Mouse (Mus musculus): ENCODE measurements around the gene Timp3.
A peak's percentile ranks its signal among the peaks of the same experiment; 100 is the strongest.

The Timp3 gene

GRCm38 (mm10) chr10:86300293-86301116, at the start of gene Timp3:
Timp3 (plus strand) TSS chr10:86300372.
- DNase-seq, result no peak

DNA sequence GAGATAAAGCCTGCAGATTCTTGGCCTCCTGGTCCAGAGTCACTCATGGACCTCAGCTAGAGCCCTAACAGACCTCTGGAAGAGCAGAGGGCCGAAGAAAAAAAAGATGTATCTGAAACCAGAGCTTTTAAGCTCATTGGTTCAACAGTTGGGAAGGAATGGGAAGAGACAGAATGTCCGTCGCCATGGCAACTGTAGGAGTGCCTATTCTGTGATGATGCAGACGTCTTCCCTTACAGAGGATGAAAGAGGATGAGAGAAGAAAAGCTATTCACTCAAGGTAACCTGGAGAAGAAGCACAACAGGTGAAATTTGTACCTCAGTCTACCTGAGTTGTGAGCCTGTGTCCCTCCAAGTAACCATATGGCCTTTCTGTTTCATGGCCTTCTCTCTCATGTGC, 44.0 kb upstream of the Timp3 start:
- no peak for DNase-seq

DNA sequence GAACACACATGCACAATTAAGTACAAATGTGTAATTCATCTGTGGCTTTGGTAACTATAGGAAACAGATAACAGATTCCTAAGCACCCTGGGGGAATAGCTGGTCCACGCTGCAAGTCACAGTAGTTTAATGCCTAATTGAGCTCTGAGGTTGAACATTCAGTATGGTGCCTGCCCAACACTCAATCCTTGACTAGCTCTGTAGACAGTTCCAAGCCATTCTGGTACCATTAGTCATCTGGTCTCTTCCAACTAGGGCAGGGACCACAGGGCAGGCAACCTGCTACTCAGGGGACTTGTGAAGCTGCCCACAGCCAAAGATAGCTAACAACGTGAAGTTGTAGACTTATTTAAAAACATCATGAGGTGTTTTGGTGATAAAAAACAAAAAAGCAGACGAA, 43.1 kb upstream of the Timp3 start:
- DNase-seq, result no peak

DNA sequence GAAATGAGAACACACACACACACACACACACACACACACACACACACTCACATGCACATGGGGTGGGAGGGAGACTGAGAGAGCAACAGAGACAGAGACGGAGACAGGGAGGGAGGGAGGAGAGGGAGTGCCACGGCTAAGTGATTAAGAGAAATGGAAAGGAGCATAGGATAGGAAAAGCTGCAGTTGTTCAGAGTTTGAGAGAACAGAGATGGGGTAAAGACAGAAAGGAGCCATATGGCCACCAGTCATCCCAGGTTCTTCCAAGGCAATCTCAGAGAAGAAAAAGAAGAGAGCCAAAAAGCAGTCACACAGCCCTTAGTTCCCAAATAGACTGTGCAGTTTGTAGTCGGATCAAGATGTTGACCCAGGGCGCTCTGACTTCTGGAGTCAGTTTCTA, 42.1 kb upstream of the Timp3 start:
- no peak for DNase-seq

DNA sequence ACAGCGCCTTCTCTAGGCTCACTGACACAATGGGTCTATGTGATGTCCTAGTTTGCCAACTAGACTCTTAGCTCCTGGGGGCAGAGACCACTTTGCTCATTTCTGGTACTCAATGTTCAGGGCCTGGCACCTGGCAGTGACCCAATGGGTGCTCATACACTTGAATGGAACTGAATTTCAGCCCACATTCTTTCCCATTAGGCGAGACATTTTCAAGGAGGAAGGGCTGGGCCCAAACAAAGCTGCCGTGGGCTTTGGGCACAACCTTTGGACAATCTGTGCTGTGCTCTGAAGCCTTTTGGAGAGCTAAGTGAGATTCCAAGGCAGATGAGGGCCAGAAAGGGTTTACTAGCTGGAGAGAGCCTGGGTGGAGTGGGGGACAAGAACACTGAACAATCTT, 41.2 kb upstream of the Timp3 start:
- DNase-seq, result no peak

DNA sequence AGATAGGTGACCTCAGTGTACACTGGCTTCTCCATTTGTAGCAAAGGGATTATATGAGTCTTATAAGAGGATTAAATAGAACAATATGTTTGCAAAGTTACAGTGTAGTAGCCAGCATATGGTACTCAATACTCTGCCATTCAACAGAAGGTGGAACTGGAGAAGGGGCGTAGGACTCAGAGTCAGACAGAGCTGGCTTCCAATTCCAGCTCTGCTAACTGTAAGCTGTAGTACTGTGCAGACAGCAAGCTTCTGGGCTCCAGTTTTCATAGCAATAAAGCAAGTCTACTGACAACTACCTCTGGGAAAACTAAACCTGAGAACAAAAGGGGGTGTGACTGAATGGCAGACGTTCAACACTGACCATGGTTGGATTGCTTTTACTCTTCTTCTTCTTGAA, 38.4 kb upstream of the Timp3 start:
- DNase-seq, result no peak

- DNase-seq, result no peak
Observed at GRCm38 (mm10) chr10:86264618-86265017, 35.6 kb upstream of the Timp3 start.

DNA sequence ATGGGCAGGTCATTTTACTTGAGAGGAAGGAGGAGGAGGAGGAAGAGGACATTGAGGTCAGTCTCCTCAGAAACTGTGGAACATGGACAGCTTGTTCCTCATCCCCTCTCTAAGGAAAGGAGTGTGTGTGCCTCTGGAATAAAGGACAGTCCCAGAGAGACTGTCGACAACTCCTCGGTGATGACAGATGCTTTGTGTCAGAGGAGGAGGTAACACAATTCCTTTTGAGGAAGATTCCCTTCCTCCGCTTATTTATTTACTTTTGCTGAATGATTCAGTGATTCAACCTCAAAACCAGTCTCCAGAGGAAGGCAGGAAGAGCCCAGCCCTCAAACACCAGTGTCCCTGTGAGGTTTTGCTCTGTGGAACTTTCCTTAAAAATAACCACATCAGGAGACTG, 29.9 kb upstream of the Timp3 start:
- no peak for DNase-seq

DNA sequence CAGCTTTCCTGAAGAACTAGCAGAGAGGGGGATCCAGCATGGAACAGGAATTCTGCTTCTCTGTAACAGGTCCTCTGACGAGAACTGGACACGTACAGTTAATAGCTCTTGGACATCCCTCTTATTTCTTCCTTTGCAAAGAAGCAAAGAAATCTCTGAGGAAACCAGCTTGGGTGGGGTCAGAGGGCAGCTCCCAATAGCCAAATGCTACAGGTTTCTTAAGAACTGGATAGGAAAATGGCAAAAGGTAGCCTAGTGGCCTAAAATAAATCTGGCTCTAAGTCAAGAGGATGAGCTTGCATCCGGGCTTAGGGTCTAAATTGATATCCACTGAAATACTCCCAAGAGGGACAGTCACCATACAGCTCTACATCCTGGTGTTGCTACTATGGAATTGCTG, 27.3 kb upstream of the Timp3 start:
- DNase-seq, result no peak

DNA sequence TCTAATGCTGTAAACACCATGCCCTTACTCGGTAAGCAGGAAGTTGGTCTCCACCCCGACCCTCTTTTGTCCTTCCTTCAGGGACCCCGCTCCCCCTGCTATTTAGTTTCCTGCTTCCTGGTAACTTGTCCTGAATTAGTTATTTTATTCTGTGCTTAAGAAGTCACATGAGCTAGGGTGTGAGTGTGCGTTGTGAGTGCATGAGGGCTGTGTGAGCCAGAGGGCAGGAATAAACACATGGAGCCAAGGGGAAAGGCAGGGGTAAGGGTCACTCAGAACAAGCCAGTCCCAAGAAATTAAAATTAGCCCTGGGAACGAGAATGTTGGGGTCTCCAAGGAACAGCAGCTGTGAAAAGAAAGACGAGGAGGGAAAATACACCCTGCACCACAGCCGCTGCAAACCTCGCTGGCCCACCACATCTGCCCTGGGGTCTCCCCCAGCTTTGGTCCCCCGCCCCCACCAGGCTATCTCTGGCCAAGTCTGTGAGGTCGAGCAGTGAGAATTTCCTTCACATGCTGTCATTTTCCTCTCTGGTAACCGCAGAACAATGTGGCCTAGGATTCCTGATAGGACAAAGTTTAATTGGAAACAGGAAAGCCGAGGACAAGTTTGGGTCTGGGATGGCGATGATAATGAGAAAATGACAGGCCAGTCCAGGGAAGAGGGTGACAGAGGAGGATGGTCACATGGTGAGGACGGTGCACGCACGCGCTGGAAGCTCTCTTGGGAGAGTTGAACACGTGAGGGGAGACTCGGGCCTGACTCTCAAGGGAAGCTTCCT, 26.6 kb upstream of the Timp3 start:
- no peak for DNase-seq

DNA sequence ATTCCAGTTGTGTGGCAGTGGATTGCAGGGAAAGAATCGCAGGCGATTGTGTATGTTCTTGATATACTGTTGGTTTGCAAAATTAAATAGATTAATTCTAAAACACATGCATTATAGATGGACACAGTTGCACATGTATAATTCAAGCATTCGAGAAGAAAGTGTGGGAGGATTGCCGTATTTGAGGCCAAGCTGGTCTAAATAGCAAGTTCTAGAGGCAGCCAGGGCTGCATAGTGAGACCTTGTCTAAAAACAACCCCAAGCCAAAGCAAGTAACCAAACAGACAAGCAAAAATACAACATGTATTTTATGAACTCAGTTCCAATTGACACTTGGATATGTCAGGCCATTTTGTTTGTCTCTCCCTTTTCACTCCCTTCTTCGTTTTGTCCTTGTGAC, 24.6 kb upstream of the Timp3 start:
- no peak for DNase-seq

DNA sequence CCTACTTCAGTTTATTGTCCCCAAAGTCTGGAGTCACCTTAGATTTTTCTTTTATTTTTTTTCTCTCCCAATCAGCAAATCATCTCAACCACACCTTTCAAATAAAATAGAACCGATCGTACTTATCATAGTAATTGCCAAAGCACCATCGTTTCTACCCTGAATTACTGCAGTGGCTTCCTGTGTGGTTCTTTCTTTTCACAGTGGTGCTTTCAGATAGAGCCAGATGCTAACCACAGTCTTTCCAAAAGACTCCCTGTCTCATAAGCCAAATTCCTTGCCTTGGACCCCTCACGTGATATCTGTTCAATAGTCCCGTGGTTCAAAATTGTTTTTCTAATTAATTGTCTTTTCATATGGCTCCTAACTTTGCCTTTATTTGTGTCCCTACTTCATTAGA, 22.8 kb upstream of the Timp3 start:
- no peak for DNase-seq

GRCm38 (mm10) chr10:86278481-86278880, 21.7 kb upstream of the Timp3 start:
- no peak for DNase-seq

DNA sequence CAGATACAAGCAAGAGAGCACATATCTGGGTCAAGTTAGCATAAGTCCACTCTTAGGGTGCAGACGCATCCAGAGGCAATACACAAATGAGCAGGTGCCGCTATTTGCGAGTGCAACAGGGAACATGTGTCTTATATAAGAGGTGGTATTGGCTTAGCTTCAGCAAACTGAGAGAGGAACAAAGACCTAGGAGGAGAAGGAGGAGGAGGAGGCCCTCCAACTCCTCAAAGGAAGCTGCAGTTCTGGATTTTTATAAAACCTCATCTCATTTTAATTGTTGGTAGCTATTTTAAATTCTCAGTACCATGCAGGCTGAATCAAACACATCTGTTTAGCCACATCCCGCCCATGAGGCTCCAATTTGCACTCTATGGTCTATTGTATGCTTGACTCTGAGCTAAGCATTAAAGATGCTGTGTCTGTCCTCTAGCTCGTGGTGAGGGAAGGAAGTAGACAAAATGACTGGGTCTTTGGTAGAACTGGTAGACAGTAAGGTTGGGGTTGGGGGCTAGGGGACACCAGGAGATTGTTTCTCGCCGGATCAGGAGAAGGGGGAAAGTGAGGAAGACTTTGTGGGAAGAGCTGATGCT, 20.5 kb upstream of the Timp3 start:
- DNase-seq, result no peak

- no peak for DNase-seq
Observed at GRCm38 (mm10) chr10:86281238-86281637, 18.9 kb upstream of the Timp3 start.

DNA sequence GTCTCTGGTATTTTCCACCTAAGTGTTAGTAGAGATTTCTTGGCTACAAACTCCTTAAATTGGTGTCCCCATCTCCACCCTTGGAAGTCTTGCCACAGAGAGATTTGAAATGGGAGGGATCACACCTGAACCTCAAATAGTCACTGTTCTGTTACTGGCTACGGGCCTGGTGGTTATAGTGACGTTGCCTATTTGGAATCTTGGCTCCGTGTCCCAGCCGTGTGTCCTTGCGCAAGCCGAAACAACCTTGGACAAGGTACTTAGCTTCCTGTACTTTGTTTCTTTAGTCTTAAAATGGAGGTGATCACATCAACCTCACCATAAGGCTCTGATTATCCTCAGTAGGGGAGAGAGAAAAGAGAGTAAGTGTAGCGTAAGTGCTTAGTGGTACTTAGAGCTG, 13.7 kb upstream of the Timp3 start:
- DNase-seq, result no peak

- no peak for DNase-seq
Observed at GRCm38 (mm10) chr10:86290109-86290771, 9.9 kb upstream of the Timp3 start.

DNA sequence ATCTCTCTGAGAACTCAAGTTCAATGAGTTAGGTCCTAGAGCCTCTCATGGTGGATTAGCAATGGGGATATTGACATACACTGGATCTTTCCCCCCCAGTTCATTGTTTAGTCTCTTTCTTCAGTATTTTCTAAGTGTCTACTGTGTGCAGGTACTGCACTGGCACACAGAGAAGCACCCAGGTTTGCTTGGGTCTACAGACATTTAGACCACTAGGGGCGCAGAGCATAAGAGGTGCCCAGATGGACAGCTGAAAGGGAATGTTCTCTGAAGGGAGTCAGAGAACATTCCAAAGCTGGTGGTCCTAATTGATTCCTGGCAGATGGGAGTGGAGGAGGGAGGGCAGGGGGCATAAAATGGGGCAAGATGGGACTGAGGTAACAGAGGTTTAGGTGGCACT, 6.3 kb upstream of the Timp3 start:
- DNase-seq, result no peak

- DNase-seq, result no peak
Observed at GRCm38 (mm10) chr10:86294599-86295365, 5.4 kb upstream of the Timp3 start.

DNA sequence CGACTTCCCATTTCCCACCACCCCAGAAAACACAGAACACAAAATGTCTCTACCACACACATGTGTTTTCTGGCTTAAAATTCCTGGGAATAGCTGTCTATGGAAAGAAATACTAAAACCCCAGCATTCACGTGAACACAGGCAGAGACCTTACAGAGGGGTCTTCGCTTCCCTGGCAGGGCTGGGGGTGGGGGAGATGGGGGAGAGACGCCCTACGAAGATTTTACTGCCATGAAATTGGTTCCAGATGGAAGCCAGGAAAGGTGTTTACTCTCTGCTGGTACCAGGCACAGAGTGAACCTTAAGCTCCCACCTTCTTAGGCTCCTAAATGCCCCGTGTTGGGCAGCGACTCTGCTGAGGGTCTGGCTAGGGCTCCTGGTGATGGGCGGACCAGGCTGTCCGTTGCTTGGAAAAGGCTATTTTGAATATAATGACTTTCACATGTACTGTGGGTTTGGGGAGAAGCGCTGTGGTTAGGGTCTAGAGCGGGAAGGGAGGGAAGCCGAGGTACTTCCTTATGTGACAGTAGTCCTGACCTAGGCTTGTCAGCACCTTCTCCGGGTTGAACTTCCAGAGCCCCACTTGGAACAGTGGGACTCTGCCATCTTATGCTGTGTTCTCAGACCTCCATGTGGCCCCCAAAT, 4.6 kb upstream of the Timp3 start:
- DNase-seq, result no peak

- DNase-seq, result peak; percentile 66
Observed at GRCm38 (mm10) chr10:86296111-86296510, 4.1 kb upstream of the Timp3 start.

- DNase-seq, result no peak
Observed at GRCm38 (mm10) chr10:86297307-86297706, 2.9 kb upstream of the Timp3 start.

Data from cerebellum, adult 8-10 months (tissue).